Mouse (Mus musculus) MEL (cell line): Measurements from ENCODE around the gene Ankrd24. TPM values are rescaled to one million over a fixed set of nuclear protein-coding genes. Genes with fewer than 3 reads are reported as not detected.

ENCODE experiments used
- DNase-seq: peaks from one replicate; pipeline ENCODE4 v3.0.0; 2011; ENCODE audit warnings: low read depth, low spot score
- H3K27ac ChIP-seq: 2 replicates; pipeline ENCODE4 v1.5.1; 2012; ENCODE audit warnings: low read depth, mild to moderate bottlenecking, control low read depth, low read length, moderate library complexity; ENCODE audit not compliant: control insufficient read depth
- H3K27me3 ChIP-seq, 2 experiments: fragments of 150-350 bp in 1 of 2; sonication (generic) in 1 of 2; 2 replicates each; pipeline ENCODE4 v1.6.1; 2012; ENCODE audit warnings: low read length in 2 of 2, mild to moderate bottlenecking in 2 of 2, improper control_type of control experiment in 1 of 2, moderate library complexity in 1 of 2; ENCODE audit not compliant: insufficient read depth in 2 of 2, control insufficient read depth in 1 of 2
- H3K36me3 ChIP-seq, 2 experiments: 2 replicates each; pipeline ENCODE4 v1.6.1; 2012 to 2014; ENCODE audit warnings: low read length in 2 of 2, improper control_type of control experiment in 1 of 2, inconsistent platforms in 1 of 2, mild to moderate bottlenecking in 1 of 2; ENCODE audit not compliant: insufficient read depth in 2 of 2, control insufficient read depth in 1 of 2
- H3K4me1 ChIP-seq, 2 experiments: fragments of 150-350 bp in 1 of 2; sonication (generic) in 1 of 2; 2 replicates each; pipeline ENCODE4 v1.6.1; 2012; ENCODE audit warnings: low read length in 2 of 2, improper control_type of control experiment in 1 of 2, mild to moderate bottlenecking in 1 of 2; ENCODE audit not compliant: insufficient read depth in 2 of 2, control insufficient read depth in 1 of 2
- H3K4me3 ChIP-seq, 2 experiments: fragments of 150-350 bp in 1 of 2; sonication (generic) in 1 of 2; 2 replicates each; pipeline ENCODE4 v1.5.1; 2012; ENCODE audit warnings: low read depth in 2 of 2, low read length in 2 of 2, mild to moderate bottlenecking in 2 of 2, moderate library complexity in 2 of 2, control low read depth in 1 of 2, improper control_type of control experiment in 1 of 2; ENCODE audit not compliant: control insufficient read depth in 1 of 2, insufficient read depth in 1 of 2
- H3K79me2 ChIP-seq: 2 replicates; pipeline ENCODE4 v1.6.1; 2012; ENCODE audit warnings: mild to moderate bottlenecking, low read length, moderate library complexity; ENCODE audit not compliant: control insufficient read depth, poor library complexity, insufficient read depth
- H3K9ac ChIP-seq: 2 replicates; pipeline ENCODE4 v1.6.1; 2012; ENCODE audit warnings: low read depth, mild to moderate bottlenecking, control low read depth, low read length, moderate library complexity; ENCODE audit not compliant: control insufficient read depth, poor library complexity, severe bottlenecking
- H3K9me3 ChIP-seq: fragments of 150-350 bp; sonication (generic); replicated peaks from 2 replicates; pipeline ENCODE4 v1.6.1; 2012; ENCODE audit warnings: mild to moderate bottlenecking, low read length, improper control_type of control experiment, moderate library complexity; ENCODE audit not compliant: insufficient read depth
- CTCF ChIP-seq, 3 experiments: IDR thresholded peaks in 2 of 3; conservative IDR thresholded peaks in 1 of 3; 2 replicates each; pipeline ENCODE4 v1.5.1; 2011 to 2012; ENCODE audit warnings: low read length in 3 of 3, low read depth in 2 of 3, mild to moderate bottlenecking in 2 of 3, improper control_type of control experiment in 1 of 3, inconsistent platforms in 1 of 3, mixed read lengths in 1 of 3, moderate library complexity in 1 of 3; ENCODE audit not compliant: control insufficient read depth in 1 of 3, insufficient read depth in 1 of 3, poor library complexity in 1 of 3, severe bottlenecking in 1 of 3
- E2F4 ChIP-seq: IDR thresholded peaks from 2 replicates; pipeline ENCODE4 v1.6.1; 2011; ENCODE audit warnings: low read depth, low read length, improper control_type of control experiment, borderline replicate concordance
- EP300 ChIP-seq, 2 experiments: IDR thresholded peaks; 2 replicates each; pipeline ENCODE4 v1.6.1; 2011; ENCODE audit warnings: improper control_type of control experiment in 2 of 2, low read length in 2 of 2, low read depth in 1 of 2, mild to moderate bottlenecking in 1 of 2
- ETS1 ChIP-seq: IDR thresholded peaks from 2 replicates; pipeline ENCODE4 v1.6.1; 2012; ENCODE audit warnings: low read depth, mild to moderate bottlenecking, inconsistent platforms, low read length, improper control_type of control experiment, moderate library complexity
- HCFC1 ChIP-seq: IDR thresholded peaks from 2 replicates; pipeline ENCODE4 v1.6.1; 2012; ENCODE audit warnings: low read depth, mild to moderate bottlenecking, inconsistent platforms, low read length, improper control_type of control experiment, moderate library complexity
- KAT2A ChIP-seq: conservative IDR thresholded peaks from 2 replicates; pipeline ENCODE4 v1.6.1; 2012; ENCODE audit warnings: low read depth, low read length, improper control_type of control experiment, inconsistent platforms
- MAFK ChIP-seq: IDR thresholded peaks from 2 replicates; pipeline ENCODE4 v1.6.1; 2011; ENCODE audit warnings: low read depth, mild to moderate bottlenecking, low read length, improper control_type of control experiment, borderline replicate concordance
- MEF2A ChIP-seq: IDR thresholded peaks from 2 replicates; pipeline ENCODE4 v1.6.1; 2014; ENCODE audit warnings: low read depth, mild to moderate bottlenecking, inconsistent platforms, low read length, improper control_type of control experiment; ENCODE audit not compliant: poor library complexity, insufficient replicate concordance, severe bottlenecking; ENCODE audit errors: extremely low read depth
- NRF1 ChIP-seq: IDR thresholded peaks from 2 replicates; pipeline ENCODE4 v1.6.1; 2014; ENCODE audit warnings: low read depth, mild to moderate bottlenecking, inconsistent platforms, low read length, improper control_type of control experiment, moderate library complexity; ENCODE audit not compliant: poor library complexity, insufficient read depth, severe bottlenecking
- POLR2A ChIP-seq, 2 experiments: IDR thresholded peaks; 2 replicates each; pipeline ENCODE4 v1.6.1; 2011 to 2012; ENCODE audit warnings: low read length in 2 of 2, mild to moderate bottlenecking in 2 of 2, control low read depth in 1 of 2, improper control_type of control experiment in 1 of 2, low read depth in 1 of 2, moderate library complexity in 1 of 2; ENCODE audit not compliant: control insufficient read depth in 1 of 2, insufficient read depth in 1 of 2, poor library complexity in 1 of 2
- POLR2AphosphoS2 ChIP-seq: IDR thresholded peaks from 2 replicates; pipeline ENCODE4 v1.6.1; 2011; ENCODE audit warnings: low read length, improper control_type of control experiment
- RCOR1 ChIP-seq: IDR thresholded peaks from 2 replicates; pipeline ENCODE4 v1.6.1; 2012; ENCODE audit warnings: low read depth, mild to moderate bottlenecking, inconsistent platforms, low read length, improper control_type of control experiment
- SIN3A ChIP-seq: IDR thresholded peaks from 2 replicates; pipeline ENCODE4 v1.6.1; 2012; ENCODE audit warnings: low read length, improper control_type of control experiment, inconsistent platforms
- SMC3 ChIP-seq: IDR thresholded peaks from 2 replicates; pipeline ENCODE4 v1.6.1; 2011; ENCODE audit warnings: low read depth, low read length, improper control_type of control experiment
- TCF12 ChIP-seq: IDR thresholded peaks from 2 replicates; pipeline ENCODE4 v1.6.1; 2014; ENCODE audit warnings: low read depth, mild to moderate bottlenecking, inconsistent platforms, low read length, improper control_type of control experiment, moderate library complexity
- UBTF ChIP-seq: IDR thresholded peaks from 2 replicates; pipeline ENCODE4 v1.6.1; 2012; ENCODE audit warnings: low read depth, mild to moderate bottlenecking, inconsistent platforms, low read length, improper control_type of control experiment, moderate library complexity, borderline replicate concordance; ENCODE audit not compliant: insufficient read depth
- USF1 ChIP-seq: IDR thresholded peaks from 2 replicates; pipeline ENCODE4 v1.6.1; 2014; ENCODE audit warnings: low read depth, mild to moderate bottlenecking, inconsistent platforms, low read length, improper control_type of control experiment, moderate library complexity
- USF2 ChIP-seq, 2 experiments: IDR thresholded peaks; 2 replicates each; pipeline ENCODE4 v1.6.1; 2011 to 2012; ENCODE audit warnings: improper control_type of control experiment in 2 of 2, low read length in 2 of 2, borderline replicate concordance in 1 of 2, inconsistent platforms in 1 of 2, low read depth in 1 of 2, mild to moderate bottlenecking in 1 of 2; ENCODE audit not compliant: insufficient read depth in 1 of 2
- polyA plus RNA-seq, 2 experiments: library from polyadenylated mRNA; stranded (reverse) in 1 of 2; unstranded in 1 of 2; fragments of >175 nt in 1 of 2; fragments of >200 nt in 1 of 2; gene quantifications; 2 replicates each; pipeline versions ENCODE4 v1.2.1 to v1.2.4; 2012; ENCODE audit warnings: low replicate concordance in 2 of 2, low read depth in 1 of 2; ENCODE audit not compliant: insufficient read length in 2 of 2, insufficient read depth in 1 of 2, missing spikeins in 1 of 2
- total RNA-seq: library from RNA; depleted of rRNA; stranded (reverse); fragments of 300-350 nt; gene quantifications from 2 replicates; pipeline ENCODE4 v1.2.3, GENCODE M21; 2012

Ankrd24 gene
- total and polyA plus RNA-seq, 3 experiments = 4.5 to 14.6 TPM; not detected in 1

- peak; percentile 79 for TF ChIP-seq KAT2A
- peak; percentile 93 for TF ChIP-seq HCFC1
Observed at GRCm38 (mm10) chr10:81605974-81606751, 22.2 kb upstream of the Ankrd24 start, which contains the start of gene BC025920 (continued).

GRCm38 (mm10) chr10:81608308-81608707 is 20.0 kb upstream of the Ankrd24 start:
- Histone ChIP-seq H3K36me3 (peaks cover 0 to 10% of the 10 kb centered on the region in 2 experiments; a peak in 2 of 4 replicates), H3K4me3 (no peak overlapping the region), H3K9ac (no peak overlapping the region), H3K27ac (no peak overlapping the region), H3K4me1 (peaks cover 7 to 11% of the 10 kb centered on the region in 2 experiments; a peak in 2 of 4 replicates), H3K27me3 (no peaks in the 10 kb centered on the region), H3K9me3 (no peaks in the 10 kb centered on the region), H3K79me2 (no peaks in the 10 kb centered on the region; the same call in 1 of the 2 replicates)
- TF ChIP-seq HCFC1 = no peak
- peak; percentile 18; the same call in 1 of the 2 replicates for TF ChIP-seq SMC3
- peak; percentile 20 to 49 (median 32) for TF ChIP-seq CTCF (IDR thresholded peaks at IDR 0.05 in 2 of 3, conservative IDR thresholded peaks at IDR 0.05 in 1 of 3; ENCODE audit: control insufficient read depth in 1 of 3, insufficient read depth in 1 of 3, low read depth in 2 of 3, low read length in 3 of 3, poor library complexity in 1 of 3, severe bottlenecking in 1 of 3)
- no peak for DNase-seq

GRCm38 (mm10) chr10:81612779-81613178 is 15.6 kb upstream of the Ankrd24 start:
- no peaks in the 10 kb centered on the region; a peak in 1 of 4 replicates for H3K27me3 ChIP-seq
- H3K9me3 ChIP-seq = no peaks in the 10 kb centered on the region
- no peak overlapping the region for H3K27ac ChIP-seq
- H3K9ac ChIP-seq = no peak overlapping the region
- H3K36me3 ChIP-seq = no peaks in the 10 kb centered on the region
- no peaks in the 10 kb centered on the region for H3K79me2 ChIP-seq
- no peaks in the 10 kb centered on the region for H3K4me1 ChIP-seq
- no peak for TF ChIP-seq MAFK
- no peak for TF ChIP-seq UBTF
- TF ChIP-seq CTCF (IDR thresholded peaks at IDR 0.05 in 2 of 3, conservative IDR thresholded peaks at IDR 0.05 in 1 of 3; ENCODE audit: control insufficient read depth in 1 of 3, insufficient read depth in 1 of 3, low read depth in 2 of 3, low read length in 3 of 3, poor library complexity in 1 of 3, severe bottlenecking in 1 of 3) = no peak
- no peak for TF ChIP-seq POLR2A (IDR thresholded peaks at IDR 0.05; ENCODE audit: control insufficient read depth in 1 of 2, insufficient read depth in 1 of 2, low read depth in 1 of 2, low read length in 2 of 2, poor library complexity in 1 of 2)
- no peak for TF ChIP-seq MEF2A
- no peak for TF ChIP-seq USF1
- TF ChIP-seq E2F4 = no peak
- no peak for TF ChIP-seq EP300 (IDR thresholded peaks at IDR 0.05; ENCODE audit: low read depth in 1 of 2, low read length in 2 of 2)
- TF ChIP-seq POLR2AphosphoS2 = no peak
- no peak for TF ChIP-seq SIN3A
- no peak for TF ChIP-seq NRF1
- no peak for TF ChIP-seq ETS1
- no peak for TF ChIP-seq USF2 (IDR thresholded peaks at IDR 0.05; ENCODE audit: borderline replicate concordance in 1 of 2, insufficient read depth in 1 of 2, low read depth in 1 of 2, low read length in 2 of 2)
- TF ChIP-seq TCF12 = no peak
- TF ChIP-seq SMC3 = no peak
- TF ChIP-seq RCOR1 = no peak
- TF ChIP-seq, all 39 proteins: peak for 0
- no peak overlapping the region for H3K4me3 ChIP-seq
- DNase-seq = no peak
